ENCODE assay signal across 10 mouse cellular contexts in the genomic region with DNA sequence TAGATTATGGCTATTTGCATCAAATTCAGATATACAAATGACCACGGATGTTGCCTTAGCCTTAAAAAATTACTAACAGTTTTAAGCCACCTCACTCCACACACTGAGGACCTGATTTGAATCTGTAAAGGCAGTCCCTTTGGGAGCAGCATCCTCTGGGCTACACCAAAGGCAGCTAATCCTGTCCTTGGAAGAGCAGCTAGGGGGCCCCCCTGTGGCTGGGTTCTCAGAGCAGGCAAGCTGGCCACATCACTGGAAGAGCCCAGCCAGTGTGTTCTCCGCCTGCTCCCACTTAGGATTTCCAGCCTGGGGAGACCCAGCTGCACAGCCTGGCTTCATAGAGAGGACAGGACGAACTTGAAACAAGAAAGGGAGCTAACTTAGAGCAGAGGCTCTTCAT. TPM values are rescaled to one million over a fixed set of nuclear protein-coding genes. Genes with fewer than 3 reads are reported as not detected.
DNase-seq lines count a peak whose midpoint lies in the region; ATAC-seq and TF ChIP-seq lines count a peak whose summit lies in the region.
"Had no signal": no experiment of that assay in that cellular context is flagged by ENCODE, and none has a peak within 500 bp of the region (broad histone marks: within the 10 kb centered on the region; RNA-seq: fewer than 3 reads in every experiment).

No protein-coding gene starts in this region.

- H3K4me3 ChIP-seq in hindbrain, embryonic 11.5 days (ENCODE audit: low read depth, low read length): no peak overlapping the region
- H3K4me3 ChIP-seq in hindbrain, embryonic 16.5 days (ENCODE audit: low read length): no peak overlapping the region
- H3K4me3 ChIP-seq in E14TG2a.4 (replicated peaks; ENCODE audit: low read length): no peak overlapping the region

- WGBS in hindbrain, embryonic 11.5 days: 35% methylated on average over 3 of the region's 3 CpGs
- WGBS in hindbrain, embryonic 16.5 days: 21% methylated on average over 3 of the region's 3 CpGs

- intact Hi-C loops in heart, postnatal 36 days (cut with DNase I): loop anchor here (2.0 kb wide), 2 partner anchors 18 to 30 kb away; partner anchors contain the start of genes Ankrd13a and Git2

- H3K9ac ChIP-seq in hindbrain, embryonic 11.5 days (ENCODE audit: low read depth, low read length): no peak overlapping the region
- H3K9ac ChIP-seq in hindbrain, embryonic 16.5 days (ENCODE audit: low read depth, low read length): no peak overlapping the region

- peak overlapping the region; percentile 7; the same call in 1 of the 2 replicates for H3K27ac ChIP-seq in hindbrain, embryonic 11.5 days (ENCODE audit: low read depth, low read length)
- no peak overlapping the region for H3K27ac ChIP-seq in hindbrain, embryonic 16.5 days (ENCODE audit: low read depth, low read length)

- ATAC-seq in hindbrain, embryonic 11.5 days (ENCODE audit: low FRiP score): no peak
- no peak for ATAC-seq in hindbrain, embryonic 16.5 days

- H3K9me3 ChIP-seq in hindbrain, embryonic 11.5 days (ENCODE audit: control insufficient read depth, low read length): no peaks in the 10 kb centered on the region
- H3K9me3 ChIP-seq in hindbrain, embryonic 16.5 days (ENCODE audit: control insufficient read depth, low read length): no peaks in the 10 kb centered on the region
- peaks cover 21% of the 10 kb centered on the region for H3K9me3 ChIP-seq in E14TG2a.4 (ENCODE audit: low read length)

- no peaks in the 10 kb centered on the region for H3K4me1 ChIP-seq in hindbrain, embryonic 11.5 days (replicated peaks; ENCODE audit: control insufficient read depth, insufficient read depth, low read length)
- peaks cover 5% of the 10 kb centered on the region; the same call in 1 of the 2 replicates for H3K4me1 ChIP-seq in hindbrain, embryonic 16.5 days (ENCODE audit: control insufficient read depth, insufficient read depth, low read depth, low read length)
- H3K4me1 ChIP-seq in E14TG2a.4 (replicated peaks; ENCODE audit: low read depth, low read length): peaks cover 94% of the 10 kb centered on the region

- DNase-seq in hindbrain, embryonic 11.5 days (ENCODE audit: low spot score): peak; percentile 54
- DNase-seq in brain, adult 2 months (ENCODE audit: low read depth, low spot score): peak; percentile 90
- peak; percentile 52 to 60 for DNase-seq in heart, postnatal 36 days
- DNase-seq in lung, postnatal 36 days: peak; percentile 82
- DNase-seq in MN1 (ENCODE audit: low spot score): no peak
- DNase-seq in urinary bladder, postnatal 4 days (ENCODE audit: low spot score in 2 of 2): no peak

- H3K36me3 ChIP-seq in hindbrain, embryonic 11.5 days (ENCODE audit: control insufficient read depth, insufficient read depth, low read length): peaks cover 11% of the 10 kb centered on the region; the same call in 1 of the 2 replicates
- peaks cover 55% of the 10 kb centered on the region for H3K36me3 ChIP-seq in hindbrain, embryonic 16.5 days (ENCODE audit: control insufficient read depth, insufficient read depth, low read length)
- peaks cover 77% of the 10 kb centered on the region for H3K36me3 ChIP-seq in E14TG2a.4 (ENCODE audit: insufficient read depth, low read length)

- H3K27me3 ChIP-seq in hindbrain, embryonic 11.5 days (ENCODE audit: control insufficient read depth, insufficient read depth, low read length): no peaks in the 10 kb centered on the region
- H3K27me3 ChIP-seq in hindbrain, embryonic 16.5 days (replicated peaks; ENCODE audit: control insufficient read depth, insufficient read depth, low read length): no peaks in the 10 kb centered on the region
- H3K27me3 ChIP-seq in E14TG2a.4 (ENCODE audit: insufficient read depth, low read length): no peaks in the 10 kb centered on the region

- TF ChIP-seq CTCF in E14TG2a.4 (conservative IDR thresholded peaks at IDR 0.05; ENCODE audit: low read length): 0 out of 2 replicates have a peak, but pooled peaks have one; percentile 14

- H3K4me2 ChIP-seq in hindbrain, embryonic 11.5 days (replicated peaks; ENCODE audit: low read depth, low read length): no peak overlapping the region
- H3K4me2 ChIP-seq in hindbrain, embryonic 16.5 days (ENCODE audit: low read length): no peak overlapping the region

RNA-seq across cellular contexts. Expression of gene 1500011B03Rik, which starts 18.3 kb away (rescaled TPM):
- 163 and 167 TPM in 2 replicates for polyA plus RNA-seq in hindbrain, embryonic 11.5 days (2014; fragmentation: Nextera tagmentation; extraction: Ambion mirVana)
- 285 and 306 TPM in 2 replicates for polyA plus RNA-seq in hindbrain, embryonic 16.5 days (2015; fragmentation: Nextera tagmentation; extraction: Ambion mirVana)
- total RNA-seq in heart, postnatal 36 days (2021): 1 to 10 TPM; 5.2 to 5.9 TPM

RNA-seq across cellular contexts. Expression of gene Git2, which starts 29.6 kb away (rescaled TPM):
- polyA plus RNA-seq in hindbrain, embryonic 11.5 days (2014; fragmentation: Nextera tagmentation; extraction: Ambion mirVana): 36.3 and 42.2 TPM in 2 replicates
- 40.6 and 50.2 TPM in 2 replicates for polyA plus RNA-seq in hindbrain, embryonic 16.5 days (2015; fragmentation: Nextera tagmentation; extraction: Ambion mirVana)
- total RNA-seq in heart, postnatal 36 days (2021): 10 to 100 TPM; 28.7 to 32.0 TPM

RNA-seq across cellular contexts. Expression of gene Ankrd13a, which starts 30.5 kb away (rescaled TPM):
- polyA plus RNA-seq in hindbrain, embryonic 11.5 days (2014; fragmentation: Nextera tagmentation; extraction: Ambion mirVana): 71.0 and 71.7 TPM in 2 replicates
- polyA plus RNA-seq in hindbrain, embryonic 16.5 days (2015; fragmentation: Nextera tagmentation; extraction: Ambion mirVana): 11.9 and 27.7 TPM in 2 replicates
- 10 to 100 TPM; 30.9 to 42.3 TPM for total RNA-seq in heart, postnatal 36 days (2021)

RNA-seq across cellular contexts. Expression of gene 4930519G04Rik, which starts 48.5 kb away (rescaled TPM):
- polyA plus RNA-seq in hindbrain, embryonic 11.5 days (2014; fragmentation: Nextera tagmentation; extraction: Ambion mirVana): not detected in 2 replicates
- polyA plus RNA-seq in hindbrain, embryonic 16.5 days (2015; fragmentation: Nextera tagmentation; extraction: Ambion mirVana): not detected in 2 replicates
- total RNA-seq in heart, postnatal 36 days (2021): not detected
- total RNA-seq: adrenal gland, adult 18-20 months had no signal
- polyA plus RNA-seq: neural tube, embryonic 14.5 days had no signal

RNA-seq across cellular contexts. Expression of gene Gm9936, which starts 53.5 kb away (rescaled TPM):
- 0.40 and 0.69 TPM in 2 replicates for polyA plus RNA-seq in hindbrain, embryonic 11.5 days (2014; fragmentation: Nextera tagmentation; extraction: Ambion mirVana)
- polyA plus RNA-seq in hindbrain, embryonic 16.5 days (2015; fragmentation: Nextera tagmentation; extraction: Ambion mirVana): 3.2 and 3.6 TPM in 2 replicates
- total RNA-seq in heart, postnatal 36 days (2021): not detected
- total RNA-seq: adrenal gland, adult 18-20 months had no signal

Comparison
In these comparisons a context has a peak if more than half of its experiments do, and no peak if none do; other contexts are left out.
1. DNase-seq: peak in hindbrain, embryonic 11.5 days (single experiment), brain, adult 2 months (single experiment), heart, postnatal 36 days (2 of 2) and lung, postnatal 36 days (single experiment); none in MN1 (single experiment) and urinary bladder, postnatal 4 days (0 of 2).